Mouse (Mus musculus) cerebellum, postnatal 25 days (tissue): Measurements from ENCODE around the gene Mettl23.
"Not testable (repeated sequence)": the region's sequence is repeated elsewhere in the genome, so short reads cannot be mapped to it uniquely, and the experiment has no call there.

Experiments
- DNase-seq, 2 experiments: peaks; one replicate each; pipeline ENCODE4 v3.0.0; 2021; ENCODE audit warnings: mixed read lengths in 2 of 2

The Mettl23 gene

DNA sequence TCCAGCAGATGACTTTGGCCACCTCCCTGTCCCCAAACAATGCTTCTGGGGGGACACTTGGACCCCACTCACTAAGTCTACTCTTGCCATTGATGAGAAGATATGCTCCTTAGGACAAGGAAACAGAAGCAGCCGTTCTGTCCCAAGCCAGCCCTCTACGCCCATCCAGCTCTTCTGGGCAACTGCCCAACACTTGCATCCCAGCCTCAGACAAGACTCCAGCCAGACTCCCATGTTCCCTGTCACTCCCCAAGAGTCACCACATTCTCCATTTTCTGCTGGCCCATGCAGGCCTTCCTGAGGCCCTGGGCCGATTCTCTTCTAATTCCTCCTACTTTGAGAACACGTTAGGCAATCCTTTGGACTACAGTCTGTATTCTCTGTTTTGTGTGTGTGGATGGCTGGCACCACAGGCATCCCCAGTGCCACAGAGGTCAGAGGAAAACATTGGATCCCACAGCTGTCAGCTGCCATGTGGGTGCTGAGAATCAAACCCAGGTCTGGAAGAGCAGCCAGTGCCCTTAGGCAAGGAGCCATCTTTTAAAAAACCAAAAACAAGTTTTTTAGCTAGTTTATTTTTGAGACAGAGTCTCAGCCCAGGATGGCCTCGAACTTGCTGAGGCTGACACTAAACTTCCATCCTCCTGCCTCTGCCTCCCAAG is 23.0 kb upstream of the Mettl23 start:
- DNase-seq = peak in 1 of 2 experiments; percentile 6

GRCm38 (mm10) chr11:116821057-116821940 is 21.8 kb upstream of the Mettl23 start:
- DNase-seq = no peak

- no peak for DNase-seq
Observed at GRCm38 (mm10) chr11:116822215-116822614, 20.9 kb upstream of the Mettl23 start.

DNA sequence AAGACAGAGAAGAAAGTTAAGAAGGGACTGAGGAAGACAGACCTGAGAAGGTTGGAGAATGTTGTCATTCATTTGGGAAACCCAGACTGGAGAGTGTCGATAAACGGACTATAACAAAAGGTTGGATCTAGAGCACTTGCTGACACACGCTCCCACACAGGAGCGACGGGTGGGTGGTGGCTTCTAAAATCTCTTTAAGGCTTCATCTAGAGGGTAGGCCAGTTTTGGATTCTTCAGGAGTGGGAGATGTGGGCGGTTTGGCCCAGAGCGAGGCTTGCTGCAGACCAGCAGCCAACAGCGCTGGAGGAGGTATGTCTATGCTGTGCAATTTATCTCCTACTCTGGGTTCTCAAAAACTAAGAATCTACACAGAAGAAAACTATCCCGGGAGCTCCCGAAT is 20.5 kb upstream of the Mettl23 start:
- DNase-seq = no peak

- no peak for DNase-seq
Observed at GRCm38 (mm10) chr11:116823255-116823654, 19.8 kb upstream of the Mettl23 start.

DNA sequence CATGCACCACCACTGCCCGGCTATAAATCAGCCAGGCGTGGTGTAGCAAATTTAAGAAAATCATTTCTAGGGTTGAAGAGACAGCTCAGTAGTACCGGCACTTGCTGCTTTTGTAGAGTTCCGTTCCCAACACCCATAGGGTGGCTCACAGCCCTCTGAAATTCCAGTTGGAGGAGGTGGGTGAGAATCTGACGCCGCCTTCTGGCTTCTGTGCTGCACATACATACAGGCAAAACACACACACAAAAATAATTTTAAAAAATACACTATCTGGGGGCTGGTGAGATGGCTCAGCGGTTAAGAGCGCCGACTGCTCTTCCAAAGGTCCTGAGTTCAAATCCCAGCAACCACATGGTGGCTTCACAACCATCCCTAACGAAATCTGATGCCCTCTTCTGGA is 19.2 kb upstream of the Mettl23 start:
- DNase-seq = not testable (repeated sequence)

GRCm38 (mm10) chr11:116825230-116825629 is 17.8 kb upstream of the Mettl23 start:
- no peak for DNase-seq

- DNase-seq = peak in 1 of 2 experiments; percentile 40
Observed at GRCm38 (mm10) chr11:116826550-116827504, 16.3 kb upstream of the Mettl23 start.

DNA sequence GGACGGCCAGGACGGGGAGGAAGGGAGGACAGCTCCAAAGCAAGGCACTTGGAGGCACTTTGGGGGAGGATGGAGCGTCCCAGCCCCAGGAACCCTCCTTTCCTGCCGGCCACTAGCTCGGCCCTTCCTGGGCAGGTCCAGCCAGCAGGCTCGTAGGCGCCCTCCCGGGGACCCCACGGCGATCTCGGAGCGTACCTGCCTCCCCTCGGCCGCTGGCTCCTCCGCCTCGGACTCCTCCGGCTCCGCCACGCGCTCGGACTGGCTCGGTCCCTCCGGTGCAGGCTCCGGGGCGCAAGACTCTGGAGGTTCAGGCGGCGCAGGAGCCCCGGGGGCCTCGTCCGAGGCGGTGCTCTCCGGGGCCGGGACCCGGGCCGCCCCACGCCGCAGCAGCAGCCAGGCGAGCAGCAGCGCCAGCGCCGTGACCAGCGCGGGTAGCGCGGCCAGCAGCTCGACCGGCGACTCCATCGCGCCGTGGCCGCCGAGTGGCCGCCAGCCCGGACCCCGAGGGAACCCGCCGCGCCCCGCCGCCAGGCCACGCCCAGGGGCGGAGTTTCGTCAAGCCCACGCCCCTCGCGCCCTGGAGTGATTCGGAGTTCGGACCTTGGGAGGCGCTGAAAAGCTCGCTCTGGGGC is 15.4 kb upstream of the Mettl23 start, which contains the start of gene Mxra7:
TSS of gene Mxra7 (minus strand) at position 513 of the 632 bp plus-strand sequence.
- DNase-seq = peak; percentile 77 to 83

GRCm38 (mm10) chr11:116832172-116832685 is 10.8 kb upstream of the Mettl23 start:
- DNase-seq = no peak

GRCm38 (mm10) chr11:116834954-116835353 is 8.1 kb upstream of the Mettl23 start:
- no peak for DNase-seq

DNA sequence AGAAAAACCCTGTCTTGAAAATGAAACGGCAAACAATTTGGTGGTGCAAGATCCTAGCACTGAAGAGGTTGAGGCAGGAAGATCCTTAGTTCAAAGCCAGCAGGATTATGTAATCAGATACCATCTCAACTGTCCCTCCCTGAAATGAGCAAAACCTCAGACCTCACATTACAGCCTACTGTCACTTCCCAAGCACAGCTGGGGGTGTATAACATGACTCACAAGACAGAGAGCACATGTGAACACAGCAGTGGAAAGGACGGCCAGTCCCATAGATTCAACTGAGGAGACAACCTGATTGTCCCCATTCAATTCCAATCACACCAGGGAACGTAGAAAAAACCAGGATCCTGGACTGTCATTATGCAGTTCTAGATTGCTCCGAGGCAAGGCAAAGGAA is 6.8 kb upstream of the Mettl23 start:
- DNase-seq = no peak

DNA sequence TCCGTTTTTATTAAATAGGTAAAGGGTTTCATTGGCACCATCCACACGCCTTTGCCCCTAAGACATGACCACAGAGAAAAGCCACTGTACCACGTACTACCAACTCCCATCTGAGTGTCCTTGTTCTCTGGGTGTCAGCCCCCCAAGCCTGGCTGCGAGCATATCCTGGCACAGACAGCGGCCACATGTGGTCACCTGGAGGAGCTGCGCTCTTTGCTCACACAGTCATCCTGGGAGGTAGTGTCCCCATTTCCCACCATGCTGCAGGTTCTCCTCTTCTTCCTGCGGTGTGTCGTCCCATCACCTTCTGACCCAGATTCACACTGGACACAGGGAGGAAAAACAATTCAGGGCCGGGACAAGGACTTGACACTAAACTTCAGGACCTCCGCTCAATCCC is 5.6 kb upstream of the Mettl23 start:
- DNase-seq = no peak

DNA sequence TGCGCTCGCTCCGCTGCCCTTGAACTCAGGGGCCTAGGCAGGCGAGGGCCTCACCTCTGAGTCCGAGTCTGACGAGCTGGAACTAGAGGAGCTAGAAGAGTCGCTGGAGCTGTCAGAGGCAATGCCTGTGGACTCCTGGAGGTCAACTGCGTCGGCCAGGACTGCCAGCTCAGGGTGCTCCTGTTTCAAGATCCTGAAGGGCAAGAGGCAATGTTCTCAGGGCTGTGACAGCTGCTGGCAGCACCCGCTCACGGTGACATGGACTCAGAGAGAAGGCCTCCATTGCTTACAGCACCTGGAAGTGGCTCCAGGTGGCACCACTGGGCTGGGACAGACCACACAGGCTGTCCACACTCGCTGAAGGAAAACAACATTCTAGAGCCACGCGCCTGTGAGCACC is 4.1 kb upstream of the Mettl23 start:
- no peak for DNase-seq

- no peak for DNase-seq
Observed at GRCm38 (mm10) chr11:116839601-116840000, 3.5 kb upstream of the Mettl23 start.

GRCm38 (mm10) chr11:116840748-116841147 is 2.3 kb upstream of the Mettl23 start:
- no peak for DNase-seq

- DNase-seq = peak; percentile 79 to 84
Observed at GRCm38 (mm10) chr11:116842531-116843260, 382 bp upstream of the Mettl23 start.

- DNase-seq = no peak
Observed at GRCm38 (mm10) chr11:116846593-116847181, 3.6 kb downstream of the Mettl23 start.

DNA sequence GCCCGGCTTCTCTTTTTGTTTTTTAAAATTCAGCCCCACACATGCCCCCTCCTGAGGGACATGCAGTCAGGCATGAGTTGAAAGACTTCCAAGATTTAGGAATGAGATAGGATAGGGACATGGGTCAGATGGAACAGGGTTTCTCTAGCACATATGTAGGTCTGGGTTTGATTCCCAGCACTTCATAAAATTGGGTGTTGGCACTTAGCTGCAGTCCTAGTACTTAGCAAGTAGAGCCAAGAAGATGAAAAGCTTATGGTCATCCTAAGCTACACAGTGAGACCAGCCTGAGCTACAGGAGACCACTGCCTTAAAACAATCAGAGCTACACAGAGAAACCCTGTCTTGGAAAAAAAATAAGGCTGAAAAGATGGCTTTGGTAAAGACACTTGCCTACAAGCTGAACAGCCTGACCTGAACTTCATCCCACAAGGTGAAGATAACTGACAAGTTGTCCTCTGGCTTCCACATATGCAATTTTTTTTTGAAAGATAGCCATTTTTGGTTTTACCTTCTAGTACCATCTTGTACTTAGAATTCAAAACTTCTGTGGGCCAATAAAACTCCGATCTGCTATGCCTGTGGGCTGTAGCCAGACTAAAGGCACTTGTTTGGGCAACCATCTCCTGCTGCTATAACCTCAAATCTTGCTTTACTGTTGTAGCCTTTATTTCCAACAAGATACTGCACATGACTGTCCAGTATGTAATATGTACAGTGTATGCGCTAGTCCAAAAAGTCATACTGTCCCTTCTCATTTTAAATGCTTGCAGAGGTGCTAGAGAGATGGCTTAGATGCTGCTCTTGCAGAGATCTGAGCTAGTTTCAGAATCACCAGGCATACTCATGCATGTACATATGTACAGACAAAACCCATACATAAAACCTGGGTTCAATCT is 4.4 kb downstream of the Mettl23 start:
- DNase-seq = no peak
